Mouse (Mus musculus) liver, postnatal 0 days (tissue): ENCODE measurements around the gene Fryl.

Experiments
- CTCF ChIP-seq: sonication (generic); IDR thresholded peaks from 2 replicates; pipeline ENCODE4 v1.5.1; 2016; ENCODE audit warnings: antibody characterized with exemption, low read depth
- EP300 ChIP-seq: IDR thresholded peaks from 2 replicates; pipeline ENCODE4 v1.6.1; 2016; ENCODE audit warnings: antibody characterized with exemption, low read depth, mild to moderate bottlenecking

- TF ChIP-seq CTCF, result no peak
- TF ChIP-seq EP300, result no peak
These were observed 21.2 kb downstream of the Fryl start for GRCm38 (mm10) chr5:73235201-73235600.
